Mouse (Mus musculus): ENCODE data around the gene Cd70.
A peak's percentile ranks its signal among the peaks of the same experiment; 100 is the strongest.
"Not testable (repeated sequence)": the region's sequence is repeated elsewhere in the genome, so short reads cannot be mapped to it uniquely, and the experiment has no call there.

Gene Cd70

GRCm38 (mm10) chr17:57134693-57135092 is 14.9 kb downstream of the Cd70 start:
- DNase-seq (ENCODE audit: extremely low read depth, low read depth) = no peak

DNA sequence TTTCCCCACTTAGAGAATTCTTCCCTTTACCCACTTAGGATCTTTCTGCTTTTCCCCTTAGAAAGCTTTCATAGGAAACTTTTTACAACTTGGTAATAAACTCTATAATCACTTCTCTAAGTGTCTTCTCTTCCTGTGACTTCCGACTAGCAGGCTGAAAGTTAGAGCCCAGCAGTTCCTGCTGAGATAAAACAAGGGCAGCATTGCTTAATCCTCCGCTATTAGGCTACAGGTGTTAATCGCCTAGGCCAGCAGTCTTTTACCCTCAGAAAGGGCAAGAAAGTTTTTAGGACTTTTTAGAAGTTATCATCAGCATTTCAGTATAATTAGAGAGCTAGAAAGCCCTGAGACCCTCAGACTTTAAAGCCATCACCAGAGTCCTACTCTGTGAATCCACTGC is 15.6 kb downstream of the Cd70 start:
- not testable (repeated sequence) for DNase-seq (ENCODE audit: extremely low read depth, low read depth)

- peak; percentile 85 for DNase-seq (ENCODE audit: extremely low read depth, low read depth)
Measured at GRCm38 (mm10) chr17:57131793-57132192, 17.8 kb downstream of the Cd70 start.

DNA sequence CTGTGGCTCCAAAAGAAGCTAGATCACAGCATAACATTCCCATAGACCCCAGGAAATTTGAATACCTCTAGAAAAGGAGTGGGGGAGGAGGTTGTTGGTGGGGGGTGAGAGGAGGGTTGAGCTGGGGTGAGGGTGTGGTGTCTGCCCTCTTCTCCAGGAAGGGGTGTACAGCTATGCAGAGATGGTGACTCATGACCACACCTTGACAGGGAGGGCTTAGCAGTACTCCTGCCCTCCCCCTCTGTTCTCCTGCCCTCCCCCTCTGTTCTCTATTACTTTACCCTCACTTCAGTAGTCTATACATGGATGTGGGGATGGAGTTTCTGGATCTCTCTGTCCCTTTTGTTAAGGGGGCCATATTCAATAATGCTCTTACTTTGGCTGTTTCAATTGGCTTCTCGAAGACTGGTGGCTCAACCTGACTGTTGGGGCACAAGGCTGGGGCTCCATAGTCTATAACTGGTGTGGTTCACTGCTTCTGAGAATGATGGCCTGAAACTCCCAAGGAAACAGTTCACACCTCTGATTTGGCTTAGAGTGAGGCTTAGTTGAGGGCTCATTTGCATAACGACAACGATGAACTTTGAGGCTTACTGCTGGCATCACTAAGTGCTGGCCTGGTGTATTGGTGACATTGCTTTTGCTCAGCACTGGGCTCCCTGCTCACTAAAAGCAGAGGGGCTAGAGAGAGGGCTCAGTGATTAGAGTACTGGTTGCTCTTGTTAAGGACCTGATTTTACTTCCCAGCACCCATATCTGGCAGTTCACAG is 23.5 kb downstream of the Cd70 start:
- DNase-seq (ENCODE audit: extremely low read depth, low read depth) = no peak

GRCm38 (mm10) chr17:57124792-57125191 is 24.8 kb downstream of the Cd70 start:
- no peak for DNase-seq (ENCODE audit: extremely low read depth, low read depth)

DNA sequence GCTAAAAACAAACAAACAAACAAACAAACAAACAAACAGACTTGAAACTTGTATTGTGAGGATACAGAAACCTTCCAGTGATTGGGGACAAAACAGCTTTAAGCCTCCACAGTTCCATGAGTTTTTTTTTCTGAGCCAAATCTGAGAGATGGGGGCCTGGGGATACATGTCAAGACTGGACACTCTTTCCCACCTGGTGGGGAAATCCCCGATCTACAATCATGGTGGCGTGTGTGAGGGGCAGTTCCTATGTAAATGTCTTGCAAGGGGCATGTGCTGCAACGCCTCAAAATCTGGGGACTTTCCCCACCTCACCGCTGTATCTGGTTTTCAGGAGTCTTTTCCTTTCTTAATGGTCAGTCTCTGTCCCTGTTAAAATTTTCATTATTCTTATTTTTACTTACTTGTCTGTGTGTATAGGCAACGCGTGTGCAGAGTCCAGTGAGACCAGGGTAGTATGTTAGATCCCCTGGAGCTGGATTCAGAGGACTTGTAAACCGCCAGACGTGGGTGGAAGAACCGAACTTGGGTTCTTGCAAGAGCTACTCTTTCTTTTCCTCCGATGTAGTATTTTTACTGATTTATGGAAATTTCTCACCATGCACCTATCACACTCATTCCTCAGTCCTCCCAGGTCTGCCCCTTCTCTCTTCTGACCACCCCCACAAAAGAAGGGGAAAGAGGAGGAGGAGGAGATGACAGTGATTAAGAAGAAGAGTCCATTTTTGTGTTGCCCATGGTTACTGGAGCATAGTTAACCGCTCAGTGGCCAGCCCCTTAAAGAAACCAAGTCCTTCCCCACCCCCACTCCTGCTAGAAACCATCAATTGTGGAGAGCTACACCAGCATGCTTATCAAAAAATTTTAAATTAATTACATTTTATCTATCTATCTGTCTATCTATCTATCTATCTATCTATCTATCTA is 26.1 kb downstream of the Cd70 start:
- DNase-seq (ENCODE audit: extremely low read depth, low read depth) = no peak

DNA sequence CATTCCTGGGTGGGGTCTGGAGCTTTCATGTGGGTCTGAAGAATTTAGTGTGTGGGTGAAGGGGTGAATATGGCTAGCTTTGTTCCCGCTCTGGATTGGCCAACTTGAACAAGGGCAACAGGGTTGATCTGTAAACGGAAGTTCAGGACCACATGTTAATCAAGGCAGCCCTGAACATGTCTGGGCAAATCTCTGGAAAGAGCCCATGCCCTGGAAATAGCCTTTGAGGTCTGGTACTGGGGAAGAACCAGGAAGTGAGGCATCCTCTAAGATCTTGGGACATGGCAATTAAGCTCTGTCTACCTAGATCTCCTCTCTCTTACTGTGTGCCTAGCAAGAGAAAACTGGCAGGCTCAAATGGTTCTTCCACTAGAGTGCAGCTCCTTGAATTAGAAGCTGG is 27.7 kb downstream of the Cd70 start:
- no peak for DNase-seq (ENCODE audit: extremely low read depth, low read depth)

- DNase-seq (ENCODE audit: extremely low read depth, low read depth) = no peak
Measured at GRCm38 (mm10) chr17:57118524-57119349, 30.8 kb downstream of the Cd70 start.

GRCm38 (mm10) chr17:57116801-57117200 is 32.8 kb downstream of the Cd70 start:
- no peak for DNase-seq (ENCODE audit: extremely low read depth, low read depth)

DNA sequence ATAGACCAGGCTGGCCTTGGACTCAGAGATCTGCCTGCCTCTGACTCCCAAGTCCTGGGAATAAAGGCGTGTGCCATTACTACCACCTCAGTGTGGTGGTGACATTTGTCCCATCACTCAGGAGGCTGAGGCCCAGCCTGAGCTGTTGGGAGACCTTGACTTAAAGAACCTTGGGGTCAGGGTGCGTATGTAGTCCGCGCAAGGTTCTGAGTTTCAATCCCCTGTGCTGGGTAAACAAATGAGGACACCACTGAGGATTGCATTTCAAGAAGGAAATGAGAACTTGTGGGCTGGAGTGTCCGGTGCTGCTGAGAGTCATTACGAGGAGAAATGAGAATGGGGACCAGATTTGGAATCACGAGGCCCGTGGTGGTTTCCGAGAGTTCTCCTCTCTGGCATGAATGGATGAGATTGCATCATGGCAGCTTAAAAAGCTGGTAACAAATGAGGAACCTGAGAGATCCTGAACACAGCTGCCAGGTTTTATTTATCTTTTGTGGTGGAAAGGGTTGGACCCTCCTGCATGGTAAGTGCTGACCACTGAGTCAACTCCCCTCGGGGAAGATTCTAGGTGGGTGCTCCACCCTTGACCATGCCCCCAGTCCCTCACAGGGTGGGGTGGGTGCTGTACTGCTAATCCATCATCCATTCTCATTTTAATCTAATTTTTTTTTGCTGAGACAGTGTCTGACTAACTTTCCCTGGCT is 36.7 kb downstream of the Cd70 start:
- DNase-seq (ENCODE audit: extremely low read depth, low read depth) = no peak

GRCm38 (mm10) chr17:57110005-57110404 is 39.6 kb downstream of the Cd70 start:
- no peak for DNase-seq (ENCODE audit: extremely low read depth, low read depth)

GRCm38 (mm10) chr17:57108666-57109171 is 40.9 kb downstream of the Cd70 start:
- DNase-seq (ENCODE audit: extremely low read depth, low read depth) = no peak

GRCm38 (mm10) chr17:57108040-57108665 is 41.4 kb downstream of the Cd70 start:
- DNase-seq (ENCODE audit: extremely low read depth, low read depth) = no peak

DNA sequence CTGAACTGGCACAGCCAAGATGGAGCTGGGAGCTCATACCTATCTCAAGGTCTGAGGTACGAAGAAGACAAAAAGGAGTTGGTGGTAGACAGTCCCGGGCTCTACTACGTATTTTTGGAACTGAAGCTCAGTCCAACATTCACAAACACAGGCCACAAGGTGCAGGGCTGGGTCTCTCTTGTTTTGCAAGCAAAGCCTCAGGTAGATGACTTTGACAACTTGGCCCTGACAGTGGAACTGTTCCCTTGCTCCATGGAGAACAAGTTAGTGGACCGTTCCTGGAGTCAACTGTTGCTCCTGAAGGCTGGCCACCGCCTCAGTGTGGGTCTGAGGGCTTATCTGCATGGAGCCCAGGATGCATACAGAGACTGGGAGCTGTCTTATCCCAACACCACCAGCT is 42.5 kb downstream of the Cd70 start:
- no peak for DNase-seq (ENCODE audit: extremely low read depth, low read depth)

GRCm38 (mm10) chr17:57106035-57106368 is 43.6 kb downstream of the Cd70 start:
- DNase-seq (ENCODE audit: extremely low read depth, low read depth) = no peak

- DNase-seq (ENCODE audit: extremely low read depth, low read depth) = peak; percentile 29
Measured at GRCm38 (mm10) chr17:57105181-57106034, 44.2 kb downstream of the Cd70 start, which contains the start of gene Tnfsf9. Tnfsf9 (plus strand) TSS chr17:57105325.

DNA sequence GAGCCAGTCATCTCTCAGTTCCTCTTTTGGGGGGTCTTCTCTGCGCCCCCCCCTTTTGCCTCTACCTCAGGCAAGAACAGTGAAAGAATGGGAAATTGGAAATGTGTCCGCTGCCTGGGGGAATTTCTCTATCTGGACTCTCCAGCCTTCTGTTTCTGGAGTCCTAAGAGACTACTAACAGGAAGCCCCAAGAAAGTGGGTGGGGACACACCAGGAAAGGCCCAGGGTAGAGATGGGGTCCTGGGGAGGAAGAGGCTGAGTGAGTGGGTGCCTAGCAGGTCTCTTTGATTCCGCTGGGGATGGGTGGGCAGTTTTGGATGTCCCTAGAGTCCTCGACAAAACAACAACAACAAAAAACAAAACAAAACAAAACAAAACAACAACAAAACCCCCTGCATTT is 45.1 kb downstream of the Cd70 start:
- peak; percentile 35 for DNase-seq (ENCODE audit: extremely low read depth, low read depth)

DNA sequence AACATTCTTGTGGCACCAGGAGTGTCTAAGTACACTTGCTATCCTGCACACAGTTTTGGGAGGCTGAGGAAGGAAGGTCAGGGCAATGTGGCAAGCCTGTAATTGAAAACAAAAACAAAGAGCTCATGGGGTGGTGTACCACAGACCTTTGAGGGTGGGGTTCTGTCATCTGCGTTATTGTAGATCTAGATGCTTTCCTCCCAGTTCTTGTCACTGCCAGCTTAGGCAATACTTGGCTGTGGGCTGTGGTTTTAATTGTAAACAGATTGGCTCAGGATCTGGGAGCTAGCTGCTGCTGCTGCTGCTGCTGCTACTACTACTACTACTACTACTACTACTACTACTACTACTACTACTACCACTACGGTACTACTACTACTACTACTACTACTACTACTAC is 47.3 kb downstream of the Cd70 start:
- DNase-seq (ENCODE audit: extremely low read depth, low read depth) = no peak

DNA sequence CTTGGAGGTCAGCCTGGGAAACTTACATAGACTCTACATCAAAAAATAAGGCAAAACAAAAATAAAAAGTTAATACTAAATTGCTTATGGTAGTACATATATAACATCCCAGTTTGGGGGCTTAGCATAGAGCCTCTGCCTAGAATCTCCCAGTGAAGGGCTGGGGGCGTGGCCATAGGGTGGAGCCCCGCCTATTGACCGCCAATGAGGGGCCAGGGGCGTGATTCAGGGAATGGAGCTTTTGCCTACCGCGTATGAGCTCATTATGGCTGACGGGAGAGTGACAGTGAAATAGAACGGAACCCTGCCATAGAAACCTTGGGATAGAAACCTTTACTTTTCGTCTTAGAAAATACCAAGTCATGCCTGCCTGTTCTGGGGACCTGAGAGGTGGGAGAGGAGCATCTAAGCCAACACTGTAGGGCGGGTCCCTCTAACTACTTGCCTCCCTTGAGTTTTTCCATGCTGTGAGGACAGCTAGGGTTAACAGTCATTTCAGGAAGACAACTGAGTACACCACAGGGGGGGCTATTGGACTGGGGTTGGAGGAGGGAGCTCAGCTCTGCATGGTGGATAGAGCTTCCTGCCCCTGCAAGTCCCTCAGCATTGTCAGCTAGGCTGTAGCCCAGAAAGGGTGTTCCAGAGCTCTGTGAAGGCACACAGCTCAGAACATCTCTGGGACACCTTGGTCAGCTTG is 49.8 kb downstream of the Cd70 start:
- no peak for DNase-seq (ENCODE audit: extremely low read depth, low read depth)
